Mouse (Mus musculus): ENCODE data around the gene Hist1h3e.
"Not testable (repeated sequence)": the region's sequence is repeated elsewhere in the genome, so short reads cannot be mapped to it uniquely, and the experiment has no call there.

- not testable (repeated sequence) for TF ChIP-seq CTCF (IDR thresholded peaks at IDR 0.05; ENCODE audit: low read depth, low read length); EP300 (IDR thresholded peaks at IDR 0.05; ENCODE audit: insufficient read depth, low read depth, low read length)
- TF ChIP-seq POLR2A (IDR thresholded peaks at IDR 0.05; ENCODE audit: insufficient read depth, low read length) = peak; percentile 57
Observed at GRCm38 (mm10) chr13:23570261-23571021, 8.3 kb upstream of the Hist1h3e start.

Measured in ES-Bruce4 (cell line).